Mouse (Mus musculus): ENCODE measurements at regions not wholly inside any gene's neighbourhood (a gene's known extent, or its start where the extent isn't known, plus 50 kb on each side); places are given as distances from the start of the nearest gene placed in this dataset.

DNA sequence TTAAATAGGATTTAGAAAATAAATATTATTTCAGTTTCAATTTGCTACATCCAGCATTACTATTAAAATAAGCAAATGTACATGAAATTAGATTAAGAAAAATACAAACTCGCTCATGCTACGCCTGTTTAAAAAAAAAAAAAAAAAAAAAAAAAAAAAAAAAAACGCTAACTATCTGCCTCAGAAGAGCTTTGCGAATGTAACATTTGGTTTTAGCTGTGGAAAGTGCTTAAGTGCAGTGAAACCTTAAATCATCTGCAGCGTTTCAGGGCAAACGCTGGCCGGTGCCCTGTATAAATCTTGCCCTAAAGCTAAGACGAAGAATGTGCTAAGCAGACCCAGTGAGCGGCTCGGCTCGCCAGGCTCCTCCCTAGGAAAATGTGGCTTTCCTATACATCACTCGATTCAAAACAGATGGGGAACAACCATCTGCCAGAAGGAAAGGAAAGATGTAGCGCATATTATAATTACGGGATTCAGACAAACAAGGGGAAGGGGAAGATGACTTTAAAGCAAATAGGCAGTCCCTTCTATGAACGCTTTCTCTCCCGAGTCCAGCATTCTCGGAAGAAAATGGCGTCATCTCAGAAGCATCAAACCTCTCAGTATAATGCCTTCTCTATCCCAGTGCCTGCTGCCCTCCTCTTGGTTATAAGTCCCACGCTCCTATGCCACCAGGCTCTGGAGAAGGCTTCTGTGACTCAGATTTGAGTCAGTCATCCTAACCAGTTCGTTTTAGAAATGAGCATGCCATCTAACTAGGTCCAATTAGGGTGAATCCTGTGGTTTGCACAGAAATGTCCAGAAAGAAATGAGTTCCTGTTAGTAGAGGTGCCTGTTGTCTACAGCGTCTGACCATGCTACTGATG, 105.2 kb upstream of the Supt20 start:
- 70% methylated on average over 21 of the region's 21 CpGs for WGBS
- Histone ChIP-seq H3K4me2 (replicated peaks) (no peak overlapping the region), H3K4me1 (no peaks in the 10 kb centered on the region), H3K9me3 (replicated peaks) (no peaks in the 10 kb centered on the region), H3K9ac (no peak overlapping the region), H3K4me3 (no peak overlapping the region), H3K36me3 (no peaks in the 10 kb centered on the region), H3K27ac (no peak overlapping the region), H3K27me3 (no peaks in the 10 kb centered on the region)
- ATAC-seq (ENCODE audit: low FRiP score) = no peak

DNA sequence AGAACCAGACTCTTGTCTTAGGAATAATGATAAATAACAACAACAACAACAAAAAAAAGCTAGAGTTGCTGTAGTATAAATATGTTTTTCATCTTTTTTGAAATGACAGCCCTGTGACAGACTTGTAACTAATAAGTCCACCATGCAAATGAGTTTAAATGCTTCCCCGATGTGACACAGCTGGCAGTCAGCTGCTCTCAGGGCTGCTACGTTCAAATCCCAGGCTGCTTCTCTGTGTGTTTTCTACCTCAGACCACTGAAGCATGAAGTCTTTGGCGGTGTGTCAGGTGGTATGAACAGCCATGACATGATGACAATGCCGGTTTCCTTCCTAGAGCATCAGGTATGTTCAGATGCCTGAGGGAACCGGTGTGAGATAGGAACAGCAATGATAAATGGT, 104.4 kb upstream of the Supt20 start:
- no peaks in the 10 kb centered on the region for H3K4me1 ChIP-seq
- ATAC-seq (ENCODE audit: low FRiP score) = no peak
- H3K9me3 ChIP-seq (replicated peaks) = no peaks in the 10 kb centered on the region
- H3K36me3 ChIP-seq = no peaks in the 10 kb centered on the region
- no peaks in the 10 kb centered on the region for H3K27me3 ChIP-seq
- no peak overlapping the region for H3K4me3 ChIP-seq
- H3K9ac ChIP-seq = no peak overlapping the region
- H3K27ac ChIP-seq = no peak overlapping the region
- no peak overlapping the region for H3K4me2 ChIP-seq (replicated peaks)
- WGBS = 58% methylated on average over 5 of the region's 5 CpGs

DNA sequence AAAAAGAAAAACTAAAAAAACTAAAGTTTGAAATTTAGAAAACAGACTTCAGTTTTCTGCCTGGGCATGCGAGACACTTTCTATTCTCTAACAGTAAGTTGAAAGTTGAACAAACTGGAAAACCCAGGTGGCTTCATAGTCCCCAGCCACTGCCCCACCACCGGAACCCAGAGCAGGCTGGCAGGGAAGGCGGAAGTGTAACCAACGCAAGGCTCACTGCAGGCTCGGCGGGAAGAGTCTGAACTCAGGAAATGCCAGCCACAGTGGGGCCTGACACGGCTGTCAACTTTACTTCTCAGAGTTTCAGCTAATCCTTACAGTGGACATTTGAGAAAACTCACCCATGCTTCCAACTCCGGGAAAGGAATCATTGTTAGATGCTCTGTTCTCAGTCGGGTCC, 102.6 kb upstream of the Supt20 start:
- ATAC-seq (ENCODE audit: low FRiP score) = no peak
- WGBS = 79% methylated on average over 9 of the region's 9 CpGs
- no peak overlapping the region for H3K27ac ChIP-seq
- H3K36me3 ChIP-seq = no peaks in the 10 kb centered on the region
- no peak overlapping the region for H3K9ac ChIP-seq
- 0 out of 2 replicates have a peak, but pooled peaks cover 1% of the 10 kb centered on the region for H3K9me3 ChIP-seq (replicated peaks)
- no peak overlapping the region for H3K4me3 ChIP-seq
- no peaks in the 10 kb centered on the region for H3K4me1 ChIP-seq
- H3K27me3 ChIP-seq = no peaks in the 10 kb centered on the region
- no peak overlapping the region for H3K4me2 ChIP-seq (replicated peaks)

DNA sequence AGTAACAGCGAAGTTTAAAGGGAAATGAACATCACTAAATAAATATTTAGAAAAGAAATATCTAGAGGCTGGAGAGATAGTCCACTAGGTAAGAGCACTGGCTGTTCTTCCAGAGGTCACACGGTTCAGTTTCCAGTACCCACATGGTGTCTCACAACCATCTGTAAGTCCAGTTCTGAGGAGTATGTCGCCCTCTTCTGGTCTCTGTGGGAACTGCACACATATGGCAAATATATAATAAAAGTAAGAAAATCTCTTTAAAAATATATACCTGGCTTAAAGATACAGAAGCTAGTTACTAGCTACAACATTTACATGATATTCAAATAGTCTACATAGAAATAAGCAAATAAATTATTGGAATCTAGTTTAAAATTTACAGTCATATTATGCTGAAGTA, 101.4 kb upstream of the Supt20 start:
- Histone ChIP-seq H3K9ac (no peak overlapping the region), H3K9me3 (replicated peaks) (0 out of 2 replicates have a peak, but pooled peaks cover 5% of the 10 kb centered on the region), H3K4me2 (replicated peaks) (no peak overlapping the region), H3K27me3 (no peaks in the 10 kb centered on the region), H3K36me3 (no peaks in the 10 kb centered on the region), H3K4me3 (no peak overlapping the region), H3K4me1 (no peaks in the 10 kb centered on the region), H3K27ac (no peak overlapping the region)
- ATAC-seq (ENCODE audit: low FRiP score) = no peak
- 63% methylated on average over 3 of the region's 3 CpGs for WGBS

DNA sequence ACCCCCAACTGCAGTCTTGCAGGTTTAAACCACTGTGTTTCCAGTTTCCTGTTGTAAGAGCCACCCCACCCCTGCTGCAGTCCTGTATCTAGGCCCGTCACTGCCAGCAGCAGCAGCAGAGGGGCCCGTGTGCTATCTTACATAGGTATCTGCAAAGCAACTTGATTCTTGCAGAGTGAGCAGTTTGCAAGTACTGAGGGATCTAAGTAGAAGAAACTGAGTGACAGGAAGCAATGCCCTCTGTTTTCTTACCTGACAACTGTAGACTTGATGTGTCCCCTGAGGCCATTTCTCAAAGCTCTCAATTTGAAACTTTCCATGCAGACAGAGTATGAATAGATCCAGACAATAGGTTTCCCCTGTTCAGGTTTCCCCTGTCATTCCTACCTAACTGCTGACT, 100.5 kb upstream of the Supt20 start:
- H3K4me2 ChIP-seq (replicated peaks) = no peak overlapping the region

DNA sequence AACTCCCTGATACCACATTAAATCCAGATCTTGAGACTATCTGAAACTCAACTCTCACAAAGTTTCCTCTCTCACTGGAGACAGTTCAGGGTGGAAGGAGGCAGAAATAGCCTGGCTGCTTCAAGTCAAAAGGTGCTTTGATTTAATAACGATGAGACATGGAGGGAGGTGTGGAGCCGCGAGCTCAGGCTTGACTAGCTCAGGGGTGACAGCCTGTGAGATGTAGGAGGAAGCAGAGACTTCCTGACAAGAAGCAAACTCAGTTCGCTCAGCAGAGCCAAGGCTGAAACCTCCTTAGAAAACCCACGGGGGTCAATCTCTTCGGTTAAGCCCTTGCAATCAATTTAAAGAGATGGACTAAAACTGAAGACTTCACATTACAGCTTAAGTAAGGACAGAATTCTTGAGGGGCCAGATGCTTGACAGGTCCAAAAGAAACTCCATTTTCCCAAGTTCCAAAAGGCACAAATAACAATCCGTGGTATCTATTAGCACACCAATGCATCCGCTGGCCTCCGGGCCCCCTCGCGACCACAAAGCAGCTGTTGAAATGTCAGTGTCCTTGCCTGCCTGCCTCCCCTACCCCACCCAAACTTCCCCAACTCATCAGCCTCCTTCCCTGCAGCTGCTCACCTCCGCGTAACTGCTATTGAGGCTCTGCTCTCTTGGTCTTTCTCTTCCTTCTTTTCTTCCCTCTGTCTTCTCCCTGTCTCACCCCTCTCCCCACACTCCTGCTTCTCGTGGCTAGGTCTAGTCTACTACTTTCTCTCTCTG, 99.8 kb upstream of the Supt20 start:
- WGBS = 68% methylated on average over 14 of the region's 14 CpGs
- ATAC-seq (ENCODE audit: low FRiP score) = no peak
- no peak overlapping the region for H3K4me3 ChIP-seq
- no peaks in the 10 kb centered on the region for H3K4me1 ChIP-seq
- 0 out of 2 replicates have a peak, but pooled peaks cover 5% of the 10 kb centered on the region for H3K9me3 ChIP-seq (replicated peaks)
- no peaks in the 10 kb centered on the region for H3K36me3 ChIP-seq
- H3K9ac ChIP-seq = no peak overlapping the region
- no peaks in the 10 kb centered on the region for H3K27me3 ChIP-seq
- no peak overlapping the region for H3K4me2 ChIP-seq (replicated peaks)
- no peak overlapping the region for H3K27ac ChIP-seq

More for the DNA sequence above, 100.5 kb upstream of the Supt20 start:
- no peaks in the 10 kb centered on the region for H3K36me3 ChIP-seq
- H3K4me3 ChIP-seq = no peak overlapping the region
- 69% methylated on average over 2 of the region's 2 CpGs for WGBS
- H3K9ac ChIP-seq = no peak overlapping the region
- H3K27me3 ChIP-seq = no peaks in the 10 kb centered on the region
- no peak overlapping the region for H3K27ac ChIP-seq
- H3K4me1 ChIP-seq = no peaks in the 10 kb centered on the region
- 0 out of 2 replicates have a peak, but pooled peaks cover 5% of the 10 kb centered on the region for H3K9me3 ChIP-seq (replicated peaks)
- no peak for ATAC-seq (ENCODE audit: low FRiP score)

DNA sequence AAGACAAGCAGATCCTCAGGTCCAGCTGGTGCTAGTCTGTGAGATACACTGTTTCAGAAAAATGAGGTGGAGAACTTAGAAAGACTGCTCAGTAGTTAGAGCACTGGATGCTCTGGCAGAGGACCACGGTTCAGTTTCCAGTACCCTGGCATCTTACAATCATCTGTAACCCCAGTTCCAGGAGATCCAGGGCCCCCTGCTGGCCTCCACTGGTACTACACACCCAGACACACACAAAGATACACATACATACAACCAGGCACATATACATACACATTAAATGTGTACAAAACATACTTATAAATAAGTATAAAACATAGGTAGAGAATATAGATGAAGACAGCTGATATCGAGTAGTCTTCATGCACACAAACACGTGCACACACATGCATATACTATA, 97.4 kb upstream of the Supt20 start:
- no peaks in the 10 kb centered on the region for H3K27me3 ChIP-seq
- no peak for ATAC-seq (ENCODE audit: low FRiP score)
- 0 out of 2 replicates have a peak, but pooled peaks cover 5% of the 10 kb centered on the region for H3K9me3 ChIP-seq (replicated peaks)
- no peaks in the 10 kb centered on the region for H3K36me3 ChIP-seq
- H3K9ac ChIP-seq = no peak overlapping the region
- peaks cover 8% of the 10 kb centered on the region; the same call in 1 of the 2 replicates for H3K4me1 ChIP-seq
- no peak overlapping the region for H3K27ac ChIP-seq
- H3K4me2 ChIP-seq (replicated peaks) = no peak overlapping the region
- 87% methylated on average over 3 of the region's 3 CpGs for WGBS
- H3K4me3 ChIP-seq = no peak overlapping the region

DNA sequence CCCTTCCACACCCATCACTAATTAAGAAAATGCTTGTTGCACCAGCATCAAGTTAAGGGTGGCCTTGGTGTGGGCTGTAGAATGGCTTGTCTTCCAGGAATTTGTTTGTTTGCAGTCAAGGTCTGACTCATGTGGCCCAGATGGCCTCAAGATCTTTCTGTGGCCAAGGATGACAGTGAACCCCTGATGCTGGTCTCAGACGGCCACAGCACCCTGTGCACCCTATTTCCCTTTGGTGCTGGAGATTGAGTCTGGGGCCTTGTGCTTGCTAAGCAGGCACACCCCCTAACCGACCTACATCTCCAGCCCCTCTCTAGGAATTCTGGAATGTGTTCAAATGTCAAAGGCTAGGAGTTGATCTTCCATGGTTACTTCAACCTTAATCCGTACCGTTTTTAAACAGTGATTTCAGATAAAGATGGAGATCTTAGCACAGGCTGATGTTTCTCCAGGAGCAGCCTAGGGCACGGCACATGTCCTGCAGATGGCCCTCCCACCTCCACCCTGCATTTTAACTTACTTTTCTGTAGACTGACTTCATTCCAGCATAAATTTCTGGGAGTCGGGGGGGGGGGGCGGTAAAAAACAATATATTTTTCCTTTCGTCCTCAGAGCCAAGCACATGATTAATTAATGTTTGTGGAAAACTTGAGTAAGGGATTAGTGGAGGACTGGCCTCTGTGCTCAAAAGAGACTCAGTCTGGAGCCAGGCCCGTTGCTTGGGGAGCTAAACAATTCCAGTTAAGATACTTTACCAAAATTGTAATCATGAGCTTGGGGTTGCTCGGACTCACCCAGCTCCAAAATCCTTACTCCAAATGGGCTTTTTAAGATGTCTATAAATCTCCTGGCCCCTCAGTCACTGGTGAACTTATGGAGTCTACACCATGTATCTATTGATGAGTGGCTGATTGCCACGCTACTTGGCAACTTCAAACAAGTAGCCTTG, 95.0 kb upstream of the Supt20 start:
- H3K4me3 ChIP-seq = no peak overlapping the region
- no peak overlapping the region for H3K4me2 ChIP-seq (replicated peaks)
- H3K36me3 ChIP-seq = no peaks in the 10 kb centered on the region
- no peak for ATAC-seq (ENCODE audit: low FRiP score)
- WGBS = 81% methylated on average over 11 of the region's 11 CpGs
- 0 out of 2 replicates have a peak, but pooled peaks cover 5% of the 10 kb centered on the region for H3K9me3 ChIP-seq (replicated peaks)
- no peaks in the 10 kb centered on the region for H3K27me3 ChIP-seq
- H3K27ac ChIP-seq = no peak overlapping the region
- H3K4me1 ChIP-seq = peaks cover 8% of the 10 kb centered on the region; the same call in 1 of the 2 replicates
- H3K9ac ChIP-seq = no peak overlapping the region

DNA sequence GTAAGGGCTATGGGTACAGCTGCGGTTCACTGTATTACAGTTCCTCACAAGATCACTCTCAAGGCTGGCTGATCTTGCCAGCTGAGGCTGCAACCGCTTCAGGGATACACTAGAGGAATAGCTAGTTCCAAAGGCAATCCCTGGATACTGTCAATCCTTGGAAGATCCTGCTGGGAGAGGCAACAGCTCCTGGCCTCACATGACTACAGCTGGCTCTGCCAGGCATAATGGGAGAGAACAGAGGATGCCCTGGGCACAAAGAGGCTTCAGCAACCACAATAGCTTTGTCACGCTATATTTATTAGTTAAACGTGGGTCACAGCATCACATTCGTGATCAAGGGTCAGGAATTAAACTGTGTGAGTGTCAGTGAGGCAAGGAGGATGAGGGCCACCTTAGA, 94.3 kb upstream of the Supt20 start:
- H3K9ac ChIP-seq = no peak overlapping the region
- H3K27me3 ChIP-seq = no peaks in the 10 kb centered on the region
- H3K9me3 ChIP-seq (replicated peaks) = 0 out of 2 replicates have a peak, but pooled peaks cover 5% of the 10 kb centered on the region
- H3K36me3 ChIP-seq = no peaks in the 10 kb centered on the region
- ATAC-seq (ENCODE audit: low FRiP score) = peak; percentile 66; the same call in 1 of the 2 replicates
- H3K4me3 ChIP-seq = no peak overlapping the region
- no peak overlapping the region for H3K27ac ChIP-seq
- H3K4me1 ChIP-seq = peaks cover 8% of the 10 kb centered on the region; the same call in 1 of the 2 replicates
- no peak overlapping the region for H3K4me2 ChIP-seq (replicated peaks)
- 46% methylated on average over 5 of the region's 5 CpGs for WGBS

DNA sequence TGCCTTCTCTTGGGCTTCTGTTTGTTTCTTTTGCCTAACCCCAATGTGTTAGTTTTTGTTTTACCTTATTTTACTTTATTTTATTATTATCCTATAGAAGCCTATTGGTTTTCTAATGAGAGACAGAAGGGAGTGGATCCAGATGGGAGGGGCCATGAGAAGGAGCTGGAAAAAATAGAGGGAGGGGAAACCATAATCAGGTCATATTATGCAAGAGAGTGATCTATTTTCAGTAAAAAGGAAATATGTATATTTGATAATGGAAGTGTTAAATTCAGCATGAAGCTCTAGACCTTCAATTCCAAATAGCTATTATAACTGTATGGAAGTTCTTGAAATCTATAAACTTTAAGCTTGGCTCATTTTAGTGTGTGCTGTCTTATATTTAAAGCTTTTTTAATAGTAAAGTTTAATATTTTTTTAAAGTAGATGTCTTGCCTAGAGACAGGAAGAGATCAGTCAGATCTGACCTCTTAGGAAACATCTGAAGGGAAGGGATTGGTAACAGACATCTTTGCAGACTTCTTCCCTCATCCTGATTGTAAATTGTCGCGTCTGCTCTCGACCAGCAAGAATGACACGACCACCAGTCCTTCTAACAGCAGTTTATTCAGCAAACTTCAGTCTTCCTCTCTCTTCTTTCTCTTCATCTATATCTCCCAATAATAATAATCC, 87.8 kb upstream of the Supt20 start:
- WGBS = 84% methylated on average over 4 of the region's 4 CpGs

DNA sequence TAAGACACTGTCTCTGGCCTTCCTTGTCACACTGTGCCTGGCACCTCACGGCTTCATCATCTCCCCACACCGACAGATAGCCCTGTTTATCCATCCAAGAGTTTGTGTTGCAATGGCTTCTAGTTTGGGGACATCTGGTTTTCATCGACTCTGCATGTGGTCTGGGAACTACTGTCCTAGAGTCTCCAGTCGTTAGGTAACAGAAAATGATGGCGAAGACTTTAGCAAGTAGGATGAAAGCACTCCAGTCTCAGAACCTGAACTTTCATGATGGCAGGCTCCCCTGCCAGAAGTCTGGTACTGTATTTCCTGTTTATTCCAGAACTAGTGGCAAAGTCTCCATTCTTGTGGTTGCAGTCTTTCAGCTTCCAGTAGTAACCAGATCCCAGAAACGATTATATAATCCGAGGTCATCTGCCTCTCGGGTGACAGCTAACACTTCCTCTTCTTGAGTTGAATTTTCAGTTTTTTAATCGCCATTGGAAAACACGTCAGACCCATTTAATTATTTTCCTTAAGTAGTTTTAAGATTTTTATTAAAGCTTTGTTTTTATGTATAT, 81.1 kb upstream of the Supt20 start:
- ATAC-seq (ENCODE audit: low FRiP score) = no peak
- H3K27me3 ChIP-seq = no peaks in the 10 kb centered on the region
- H3K4me2 ChIP-seq (replicated peaks) = no peak overlapping the region
- no peaks in the 10 kb centered on the region for H3K36me3 ChIP-seq
- H3K9ac ChIP-seq = no peak overlapping the region
- no peak overlapping the region for H3K4me3 ChIP-seq
- H3K27ac ChIP-seq = no peak overlapping the region
- 68% methylated on average over 10 of the region's 10 CpGs for WGBS
- no peaks in the 10 kb centered on the region for H3K4me1 ChIP-seq
- H3K9me3 ChIP-seq (replicated peaks) = no peaks in the 10 kb centered on the region

More for the DNA sequence above, 87.8 kb upstream of the Supt20 start:
- Histone ChIP-seq H3K27ac (no peak overlapping the region), H3K4me2 (replicated peaks) (no peak overlapping the region), H3K27me3 (no peaks in the 10 kb centered on the region), H3K4me1 (no peaks in the 10 kb centered on the region), H3K9ac (no peak overlapping the region), H3K36me3 (no peaks in the 10 kb centered on the region), H3K9me3 (replicated peaks) (no peaks in the 10 kb centered on the region), H3K4me3 (no peak overlapping the region)
- no peak for ATAC-seq (ENCODE audit: low FRiP score)
